Mouse (Mus musculus): Measurements from ENCODE around the gene Mycbpap.

Gene Mycbpap

DNA sequence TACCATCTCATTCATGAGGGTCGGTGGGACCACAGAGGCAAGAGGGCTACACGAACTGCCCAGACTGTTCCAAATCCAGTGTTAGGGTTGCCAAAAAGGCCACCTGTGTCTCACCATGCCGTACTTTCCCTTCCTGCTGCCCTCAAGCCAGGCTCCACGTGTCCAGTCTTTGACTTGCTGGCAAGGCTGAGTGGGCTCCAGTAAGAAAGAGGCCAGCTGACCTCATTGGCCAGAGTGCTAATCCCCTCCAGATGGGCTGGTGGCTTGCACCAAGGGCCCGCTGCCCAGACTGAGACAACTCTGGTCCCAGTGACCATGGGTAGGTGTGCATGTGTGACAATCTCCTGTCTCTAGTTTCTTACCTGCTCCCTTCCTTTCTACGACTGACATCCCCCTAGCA, 43.9 kb downstream of the Mycbpap start:
- no peak for DNase-seq

DNA sequence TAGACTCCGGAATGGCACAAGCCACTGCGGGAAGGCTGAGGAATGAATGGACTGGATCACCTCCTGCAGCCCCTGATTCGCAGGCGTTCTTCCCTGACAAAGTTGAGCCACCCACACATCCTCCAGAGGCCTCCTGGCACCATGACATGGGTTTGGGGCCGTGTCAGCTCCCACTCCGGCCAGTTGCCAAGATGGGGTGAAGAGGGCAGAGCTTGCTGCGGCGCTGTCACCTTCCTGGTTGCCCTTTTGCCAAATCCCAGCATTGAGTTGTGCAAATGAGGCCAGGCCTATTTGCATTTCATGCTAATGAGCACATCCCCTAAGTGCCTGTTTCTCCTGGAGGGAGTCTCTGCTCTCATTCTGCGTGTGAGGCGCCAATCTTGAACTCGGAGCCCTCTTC, 45.8 kb downstream of the Mycbpap start:
- no peak for DNase-seq

DNA sequence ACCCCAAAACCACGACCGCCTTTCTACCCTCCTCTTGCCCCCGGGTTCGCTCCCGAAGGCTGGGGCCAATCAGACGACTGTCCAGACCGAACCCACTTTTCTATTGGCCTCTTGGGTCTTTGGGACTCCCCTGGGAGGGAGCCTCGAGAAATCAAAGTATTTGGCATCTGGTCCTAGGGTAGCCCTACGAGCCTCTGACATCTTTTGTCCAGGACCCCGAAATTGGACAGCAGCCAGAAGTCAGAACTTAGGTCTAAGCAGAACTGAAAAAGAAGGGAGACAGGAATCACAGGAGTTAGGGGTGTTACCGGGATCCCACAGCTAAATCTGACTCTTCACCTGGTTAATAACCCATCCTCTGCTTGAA, 47.0 kb downstream of the Mycbpap start:
- no peak for DNase-seq

DNA sequence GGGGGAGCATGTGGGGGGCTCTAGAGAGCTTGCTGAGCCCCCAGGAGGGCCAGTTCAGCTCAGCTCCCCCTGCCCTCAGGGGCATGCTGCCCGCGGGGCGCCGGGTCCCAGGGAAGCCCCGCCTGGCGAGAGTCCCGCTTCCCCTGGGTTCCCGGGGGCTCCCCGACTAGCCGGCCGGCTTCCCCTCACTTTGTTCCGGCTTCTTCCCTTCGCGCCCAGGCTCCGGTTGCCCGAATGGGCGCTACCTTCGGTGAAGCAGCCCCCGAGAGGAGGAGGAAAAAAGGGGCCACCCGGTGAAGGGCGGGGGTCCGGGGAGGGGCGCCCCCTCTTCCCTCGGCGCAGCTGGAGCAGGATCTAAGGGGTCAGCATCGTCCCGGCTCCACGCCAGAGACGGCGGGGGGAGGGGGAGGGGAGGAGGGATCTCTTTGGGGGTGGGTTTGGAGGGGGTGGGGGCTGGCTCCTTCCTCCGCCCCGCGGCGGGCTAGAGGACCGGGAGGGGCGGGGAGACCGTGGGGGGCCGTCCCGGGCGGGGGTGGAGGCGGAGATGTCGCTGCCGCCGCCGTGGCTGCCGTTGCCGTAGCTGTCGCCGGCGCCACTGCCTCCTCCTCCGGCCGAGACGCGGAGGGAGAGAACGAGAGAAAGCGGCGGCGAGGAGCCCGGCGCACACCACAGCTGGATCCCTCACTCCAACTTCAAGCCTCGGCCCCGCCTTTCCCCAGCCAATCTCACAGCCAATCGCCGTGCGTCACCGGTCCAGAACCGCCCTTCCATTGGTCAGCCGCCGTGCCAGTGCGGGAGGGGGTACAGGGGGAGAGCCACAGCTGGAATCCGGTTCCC, 47.6 kb downstream of the Mycbpap start, which contains the start of gene Cacna1g:
Gene Cacna1g (minus strand): TSS at position 492 of the 837 bp plus-strand sequence.
- DNase-seq: peak; percentile 78

DNA sequence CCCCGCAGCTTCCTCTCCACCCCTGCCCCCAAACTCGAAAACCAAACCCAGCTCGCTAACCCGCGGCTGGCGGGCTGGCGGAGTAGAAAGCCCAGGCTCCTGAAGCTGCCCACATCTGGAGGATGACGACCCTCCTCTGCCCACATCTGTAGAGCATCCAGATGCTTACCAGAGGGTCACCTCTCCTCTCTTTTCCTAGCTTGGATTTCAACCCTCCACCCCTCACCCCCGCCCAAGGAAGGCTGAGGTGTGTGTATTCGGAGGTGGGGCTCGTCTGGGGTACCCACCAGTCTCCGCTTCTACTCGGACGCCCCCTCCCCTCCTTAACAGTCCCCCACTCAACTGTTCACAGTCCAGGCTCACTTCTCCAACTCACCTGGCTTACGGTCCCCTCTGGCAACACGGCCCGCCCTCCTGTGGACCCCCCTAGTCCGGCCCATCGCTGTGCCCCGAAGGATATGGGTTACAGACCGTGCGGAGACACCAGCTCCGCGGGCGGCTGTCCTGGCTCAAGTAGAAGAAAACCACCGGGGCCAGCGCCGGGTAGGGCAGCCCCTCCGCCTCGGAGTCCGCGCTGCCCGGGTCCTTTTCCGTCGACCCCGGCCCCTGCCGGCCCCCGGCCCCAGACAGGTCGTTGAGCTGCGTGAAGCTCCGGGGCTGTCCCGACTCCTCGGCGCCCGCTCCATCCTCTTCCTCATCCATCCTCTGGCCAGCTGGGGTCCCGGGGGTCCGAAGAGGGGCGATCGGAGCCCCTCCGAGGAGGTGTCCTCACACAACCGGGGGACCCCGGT, 48.4 kb downstream of the Mycbpap start:
- DNase-seq: peak; percentile 42

DNA sequence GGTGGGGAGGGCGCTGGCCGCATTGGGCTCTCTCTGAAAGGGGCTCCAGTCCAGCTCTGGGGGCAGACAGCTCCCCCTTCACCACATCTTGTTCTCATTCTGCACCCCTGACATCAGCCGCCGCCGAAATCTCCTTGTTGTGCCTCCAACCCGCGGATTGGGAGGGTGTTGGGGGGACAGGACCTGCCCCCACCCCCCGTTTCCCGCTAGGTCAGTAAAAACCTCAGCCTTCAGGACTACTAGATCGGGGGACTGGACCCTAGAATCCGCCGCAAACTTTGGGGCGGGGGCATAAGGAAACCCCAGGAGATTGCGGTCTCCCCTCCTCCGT, 49.0 kb downstream of the Mycbpap start:
- DNase-seq: peak; percentile 31

DNA sequence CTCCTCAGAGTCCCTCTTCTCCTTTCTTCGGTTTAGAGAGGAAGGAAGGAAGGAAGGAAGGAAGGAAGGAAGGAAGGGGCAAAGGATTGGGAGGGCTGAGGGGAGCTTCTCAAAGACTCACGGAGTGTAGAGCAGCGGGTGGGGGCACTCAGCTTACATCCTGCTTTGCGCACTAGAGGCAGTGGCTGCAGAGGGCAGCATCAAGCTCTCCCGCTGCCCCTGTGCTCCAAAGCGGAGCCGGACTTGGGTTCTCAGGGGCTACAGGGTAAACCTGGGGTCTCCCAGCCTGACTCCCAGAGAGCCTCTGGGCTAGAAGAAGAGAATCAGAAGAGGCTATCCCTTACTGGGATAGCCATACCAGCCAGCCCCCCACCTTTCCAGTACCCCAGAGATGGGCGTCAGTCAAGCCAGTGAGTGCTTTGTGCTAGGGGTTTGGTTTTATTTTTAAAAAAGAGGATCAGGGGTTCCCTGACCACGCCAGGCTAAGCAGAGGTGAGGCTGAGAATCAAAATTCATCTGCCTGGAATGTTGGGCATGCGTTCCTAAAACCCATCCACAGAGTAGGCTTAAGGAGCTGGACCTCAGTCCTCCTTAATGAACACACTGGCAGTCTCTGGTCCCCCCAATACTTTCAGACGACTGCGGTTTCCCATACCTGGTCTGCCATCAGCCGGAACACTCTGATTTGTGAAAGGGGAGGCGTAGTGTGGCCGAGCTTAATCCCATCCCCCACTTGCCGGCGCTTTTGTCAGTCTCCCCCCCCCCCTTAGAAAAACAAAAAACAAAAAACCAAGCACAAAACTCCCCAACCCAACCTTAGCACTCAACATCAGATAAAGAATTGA, 49.6 kb downstream of the Mycbpap start:
- no peak for DNase-seq

DNA sequence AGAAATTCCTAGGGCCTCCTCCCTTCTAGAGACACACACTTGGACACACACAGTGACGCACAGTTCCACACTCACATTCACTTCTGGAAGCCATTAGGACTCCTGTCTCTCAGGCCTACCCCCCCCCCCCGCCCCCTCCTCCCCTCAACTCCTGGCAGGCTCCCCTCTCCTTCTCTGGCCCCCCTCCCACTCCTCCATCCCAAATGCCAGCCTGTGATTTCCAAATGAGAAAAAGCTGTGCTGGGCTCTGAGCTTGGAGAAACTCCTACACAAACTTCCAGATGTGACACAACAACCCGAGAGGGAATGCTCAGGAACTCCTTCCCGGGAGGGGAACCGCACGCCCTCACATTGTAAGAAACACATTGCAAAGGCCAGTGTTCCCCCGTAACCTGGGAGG, 51.2 kb downstream of the Mycbpap start:
- DNase-seq: no peak

DNA sequence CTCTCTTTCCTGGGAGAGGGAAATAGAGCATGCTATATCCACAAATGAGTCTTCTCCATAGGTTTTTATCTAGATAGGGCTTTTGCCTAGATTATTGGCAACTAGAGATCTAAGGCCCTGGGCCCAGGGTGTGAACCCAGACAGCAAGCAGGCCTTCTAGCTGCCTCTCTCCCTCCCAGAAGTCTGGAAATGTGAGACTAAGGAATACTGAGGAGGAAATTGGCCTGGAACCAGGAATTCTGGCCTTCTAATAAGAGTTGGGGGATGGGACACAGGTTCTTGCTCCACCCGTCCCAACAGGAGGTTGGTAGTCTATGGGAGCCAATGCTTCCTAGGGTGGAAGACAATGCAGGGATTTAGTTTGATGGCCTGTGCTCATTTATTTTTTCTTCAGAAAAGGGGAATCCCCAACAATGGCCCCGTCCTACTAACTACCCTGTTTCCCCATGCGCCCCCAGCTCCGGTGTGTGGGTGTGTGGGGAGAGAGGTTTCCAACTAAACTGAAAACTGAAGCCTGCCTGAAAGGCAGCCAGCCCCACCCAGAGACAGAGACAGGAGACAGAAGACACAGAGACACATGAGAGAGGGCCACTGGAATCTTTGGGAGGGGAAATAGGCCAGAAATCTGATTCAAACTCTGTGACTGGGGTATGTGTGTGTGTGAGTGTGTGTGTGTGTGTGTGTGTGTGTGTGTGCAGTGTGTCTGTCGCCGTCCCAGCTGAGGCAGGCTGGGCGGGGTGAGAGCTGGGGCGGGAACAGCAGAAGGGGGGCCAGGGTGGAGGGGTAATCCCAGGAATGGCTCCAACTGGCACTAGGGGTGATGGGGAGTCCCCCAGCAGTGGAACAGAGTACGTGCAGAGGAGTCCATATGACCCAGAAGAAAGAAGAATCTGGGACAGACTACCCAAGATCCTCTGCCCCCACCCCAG, 52.1 kb downstream of the Mycbpap start:
- no peak for DNase-seq

DNA sequence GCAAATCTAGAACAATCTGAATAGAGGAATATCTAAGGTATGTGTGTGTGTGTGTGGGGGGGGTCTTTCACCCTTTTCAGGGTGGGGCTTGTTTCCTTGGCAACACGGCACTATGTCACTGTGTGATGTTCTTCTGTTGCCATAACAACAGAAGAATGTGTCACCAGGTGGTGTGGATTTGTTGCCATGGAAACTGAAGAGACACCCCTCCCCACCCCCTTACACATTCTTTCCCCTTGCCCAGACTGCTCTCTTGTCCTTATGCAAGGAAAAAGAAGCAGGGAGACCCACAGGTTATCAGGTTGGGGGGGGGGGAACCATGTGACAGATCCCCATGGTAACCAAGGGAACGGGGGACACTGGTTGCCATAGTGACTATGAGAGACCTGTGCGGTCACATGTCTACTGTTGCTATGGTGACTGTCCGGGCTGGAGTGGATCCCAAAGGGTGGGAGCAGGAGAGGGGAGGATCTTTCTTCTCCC, 52.9 kb downstream of the Mycbpap start:
- no peak for DNase-seq

DNA sequence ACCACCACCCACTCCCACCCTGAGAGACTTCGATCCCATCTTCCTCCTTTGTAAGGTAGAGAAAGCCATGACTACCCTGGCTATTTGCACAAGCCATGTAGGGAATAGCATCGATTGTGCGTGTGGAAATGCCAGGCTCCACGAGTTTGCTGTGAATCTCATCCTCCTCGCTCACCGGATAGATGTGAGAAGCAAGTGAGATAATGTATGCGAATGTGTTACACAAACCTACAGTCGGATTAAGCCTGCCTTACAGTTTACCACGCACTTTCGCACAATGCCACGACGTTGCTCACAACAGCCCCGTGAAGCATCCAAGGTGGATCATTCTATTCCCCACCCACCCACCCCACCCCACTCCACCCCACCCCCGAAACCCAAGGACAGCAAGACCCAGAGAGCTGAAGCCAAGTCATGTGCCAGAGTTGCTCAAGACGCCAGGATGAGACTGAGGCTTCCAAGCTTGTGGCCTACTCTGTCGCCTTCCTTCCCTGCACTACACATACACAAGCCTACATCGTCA, 55.1 kb downstream of the Mycbpap start:
- DNase-seq: no peak

DNA sequence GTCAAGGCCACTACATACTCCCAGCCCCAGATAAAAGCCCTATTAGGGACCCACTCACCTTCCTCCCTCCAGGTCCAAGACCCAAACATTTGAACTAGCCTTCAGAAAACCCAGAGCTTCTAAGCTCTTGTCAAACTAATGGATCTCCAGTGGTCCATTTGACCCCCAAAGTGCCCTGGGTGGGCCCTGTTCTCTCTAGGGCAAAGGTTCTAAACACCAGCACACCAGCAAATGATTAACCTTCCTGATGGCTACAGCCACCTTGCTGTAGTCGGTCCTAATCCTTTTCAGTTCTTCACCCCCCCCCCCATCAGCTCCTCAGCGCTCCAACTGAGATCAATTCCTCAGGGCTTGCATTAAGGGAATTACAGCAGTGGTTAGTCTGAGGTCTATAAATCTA, 57.4 kb downstream of the Mycbpap start:
- no peak for DNase-seq

DNA sequence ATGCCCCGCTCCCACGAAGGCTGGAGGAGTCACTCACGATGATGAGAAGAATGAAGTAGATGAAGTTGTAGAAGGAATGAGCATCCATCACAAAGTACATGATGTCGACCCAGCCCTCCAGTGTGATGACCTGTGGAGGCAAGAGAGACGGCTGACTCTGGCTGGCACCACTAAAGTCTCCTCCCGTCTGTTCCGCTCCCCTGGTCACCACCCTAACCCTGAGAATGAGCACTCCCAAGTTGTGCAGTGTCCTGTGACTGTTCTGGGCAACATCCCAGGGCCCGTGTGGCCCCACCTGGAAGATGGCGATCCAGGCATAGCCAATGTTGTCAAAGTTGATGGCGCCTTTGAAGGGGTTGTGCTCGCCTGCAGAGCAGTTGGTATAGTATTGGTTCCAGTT, 59.7 kb downstream of the Mycbpap start:
- no peak for DNase-seq

DNA sequence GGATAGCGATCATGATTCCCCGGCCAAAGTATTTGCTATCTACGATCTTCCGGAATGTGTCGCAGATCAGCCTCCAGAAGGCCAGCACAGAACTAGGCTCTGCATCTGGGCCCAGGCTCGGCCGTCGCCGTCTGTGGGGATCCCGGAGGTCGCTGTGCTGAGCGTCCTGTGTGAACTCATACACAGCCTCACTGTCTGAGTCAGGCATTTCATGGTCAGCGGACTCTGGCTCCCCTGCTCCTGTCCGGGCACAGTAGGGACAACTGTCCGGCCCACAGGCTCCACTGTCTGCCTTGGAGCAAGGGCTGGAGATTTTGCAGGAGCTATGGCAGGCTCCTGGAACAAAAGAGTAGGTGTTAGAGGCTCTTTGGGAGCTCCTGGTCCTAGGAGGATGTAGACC, 64.5 kb downstream of the Mycbpap start:
- DNase-seq: no peak

DNA sequence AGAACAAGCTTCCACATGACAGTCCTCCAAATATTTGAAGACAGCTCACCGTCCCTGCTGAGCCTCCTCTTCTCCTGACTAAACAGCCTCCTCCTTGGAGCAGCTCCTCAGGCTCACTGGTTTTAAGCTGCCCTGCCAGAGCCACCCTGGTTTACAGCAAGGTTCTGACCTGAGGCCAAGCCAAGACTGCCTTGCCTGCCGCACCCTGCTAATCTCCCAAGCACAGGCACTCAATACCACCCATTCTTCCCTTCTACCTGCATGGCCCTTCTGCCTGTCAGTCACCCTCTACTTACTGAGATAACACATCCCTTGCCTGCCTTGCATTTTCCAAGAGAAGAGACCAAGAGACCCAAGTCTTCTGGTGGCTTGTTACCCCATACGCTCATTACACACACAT, 65.2 kb downstream of the Mycbpap start:
- no peak for DNase-seq

DNA sequence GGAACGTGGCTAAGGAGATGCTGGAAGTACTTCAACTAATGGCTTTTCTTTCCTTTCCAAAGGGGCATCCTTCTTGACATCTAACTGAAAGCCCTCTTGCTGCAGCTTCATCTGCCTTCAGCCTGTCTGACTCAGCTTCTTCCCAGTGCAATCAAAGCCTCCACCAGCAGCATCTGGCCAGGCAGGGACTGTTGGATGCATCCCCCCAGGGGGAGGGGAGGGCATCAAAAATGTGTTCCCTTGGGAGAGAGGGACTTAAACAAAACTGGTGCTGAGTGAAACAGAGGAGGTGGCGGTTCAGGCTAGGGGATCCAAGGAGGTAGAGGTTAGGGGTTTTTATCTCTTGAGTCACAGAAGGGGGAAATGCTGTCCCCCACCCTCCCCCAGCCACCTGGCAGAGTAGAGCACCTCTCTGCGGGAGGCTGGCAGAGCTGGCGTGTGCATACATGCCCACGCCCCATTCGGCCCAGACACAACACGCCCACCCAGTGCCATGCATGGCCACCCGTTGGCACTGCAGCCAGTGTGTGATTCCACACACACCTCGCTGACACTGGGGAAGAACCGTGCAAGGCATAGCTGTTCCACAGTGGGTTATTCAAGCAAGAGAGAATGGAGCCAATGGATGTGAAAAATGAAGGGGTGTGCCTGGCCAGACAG, 66.3 kb downstream of the Mycbpap start:
- peak; percentile 26 for DNase-seq

DNA sequence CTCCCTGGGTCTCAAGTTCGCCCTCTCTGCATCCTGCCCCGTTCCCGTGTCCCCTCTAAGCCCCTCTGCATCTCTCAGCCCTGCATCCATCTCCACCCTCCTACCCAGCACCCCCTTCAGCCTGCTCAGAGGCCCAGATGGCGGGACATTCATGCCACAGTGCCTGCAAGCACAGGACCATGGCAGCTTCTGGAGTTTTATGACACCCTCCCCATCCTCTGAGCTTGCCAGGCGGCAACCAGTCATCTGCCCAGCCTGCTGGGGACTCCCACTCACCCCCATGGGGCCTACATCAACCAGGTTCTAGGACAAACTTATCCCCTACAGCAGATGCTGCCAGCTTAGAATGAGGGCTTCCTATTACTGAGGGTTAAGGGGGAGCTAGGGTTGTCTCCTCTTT, 66.8 kb downstream of the Mycbpap start:
- no peak for DNase-seq

Data from thymus, postnatal 4 days (tissue).